Mouse (Mus musculus) ovary, postnatal 36 days (tissue): ENCODE data around the gene Fam193a.

Experiments
- DNase-seq: peaks from one replicate; pipeline ENCODE4 v3.0.0; 2022; ENCODE audit warnings: low spot score, mixed read lengths

Fam193a gene

GRCm38 (mm10) chr5:34520458-34521209 lies 150.9 kb downstream of the Fam193a start:
- DNase-seq: no peak

- no peak for DNase-seq
Measured at GRCm38 (mm10) chr5:34521337-34521736, 151.6 kb downstream of the Fam193a start.

- DNase-seq: no peak
Measured at GRCm38 (mm10) chr5:34523958-34524485, 154.3 kb downstream of the Fam193a start.

- DNase-seq: no peak
Measured at GRCm38 (mm10) chr5:34524511-34524910, 154.8 kb downstream of the Fam193a start.

- peak; percentile 97 for DNase-seq
Measured at GRCm38 (mm10) chr5:34525663-34526476, 156.1 kb downstream of the Fam193a start, which contains the start of gene Sh3bp2. Sh3bp2 (plus strand) TSS chr5:34525838.

- no peak for DNase-seq
Measured at GRCm38 (mm10) chr5:34526477-34526775, 156.7 kb downstream of the Fam193a start.

- no peak for DNase-seq
Measured at GRCm38 (mm10) chr5:34527352-34527751, 157.6 kb downstream of the Fam193a start.

GRCm38 (mm10) chr5:34528724-34529123 lies 159.0 kb downstream of the Fam193a start:
- no peak for DNase-seq

GRCm38 (mm10) chr5:34530116-34530515 lies 160.4 kb downstream of the Fam193a start:
- DNase-seq: no peak

GRCm38 (mm10) chr5:34530687-34531086 lies 161.0 kb downstream of the Fam193a start:
- DNase-seq: no peak

GRCm38 (mm10) chr5:34533066-34533465 lies 163.3 kb downstream of the Fam193a start:
- no peak for DNase-seq

GRCm38 (mm10) chr5:34533820-34534219 lies 164.1 kb downstream of the Fam193a start:
- no peak for DNase-seq

- DNase-seq: peak; percentile 56
Measured at GRCm38 (mm10) chr5:34534776-34535581, 165.2 kb downstream of the Fam193a start.

- no peak for DNase-seq
Measured at GRCm38 (mm10) chr5:34535831-34536230, 166.1 kb downstream of the Fam193a start.
